Mouse (Mus musculus): ENCODE measurements around the gene 4921507P07Rik.
"Not testable (repeated sequence)": the region's sequence is repeated elsewhere in the genome, so short reads cannot be mapped to it uniquely, and the experiment has no call there.

The 4921507P07Rik gene

GRCm38 (mm10) chr6:50554223-50554622 is 42.2 kb downstream of the 4921507P07Rik start:
- DNase-seq = not testable (repeated sequence)

- no peak for DNase-seq
Observed at GRCm38 (mm10) chr6:50552881-50553518, 43.4 kb downstream of the 4921507P07Rik start.

GRCm38 (mm10) chr6:50549791-50550190 is 46.6 kb downstream of the 4921507P07Rik start:
- DNase-seq = no peak

GRCm38 (mm10) chr6:50549051-50549450 is 47.4 kb downstream of the 4921507P07Rik start:
- no peak for DNase-seq

- DNase-seq = peak in 1 of 2 experiments; percentile 8
Observed at GRCm38 (mm10) chr6:50545412-50546043, 50.9 kb downstream of the 4921507P07Rik start.

GRCm38 (mm10) chr6:50542535-50542934 is 53.9 kb downstream of the 4921507P07Rik start:
- DNase-seq = no peak

GRCm38 (mm10) chr6:50539641-50540040 is 56.8 kb downstream of the 4921507P07Rik start:
- DNase-seq = no peak

GRCm38 (mm10) chr6:50536461-50536892 is 60.0 kb downstream of the 4921507P07Rik start:
- DNase-seq = peak; percentile 64 to 71

- DNase-seq = no peak
Observed at GRCm38 (mm10) chr6:50535346-50535745, 61.1 kb downstream of the 4921507P07Rik start.

GRCm38 (mm10) chr6:50531920-50532319 is 64.5 kb downstream of the 4921507P07Rik start:
- DNase-seq = no peak

GRCm38 (mm10) chr6:50531003-50531402 is 65.4 kb downstream of the 4921507P07Rik start:
- DNase-seq = no peak

- no peak for DNase-seq
Observed at GRCm38 (mm10) chr6:50529194-50529593, 67.2 kb downstream of the 4921507P07Rik start.

- no peak for DNase-seq
Observed at GRCm38 (mm10) chr6:50527416-50527815, 69.0 kb downstream of the 4921507P07Rik start.

GRCm38 (mm10) chr6:50526597-50527024 is 69.8 kb downstream of the 4921507P07Rik start:
- peak; percentile 33 to 49 for DNase-seq

- no peak for DNase-seq
Observed at GRCm38 (mm10) chr6:50525846-50526245, 70.6 kb downstream of the 4921507P07Rik start.

- no peak for DNase-seq
Observed at GRCm38 (mm10) chr6:50524261-50524896, 72.1 kb downstream of the 4921507P07Rik start.
